Mouse (Mus musculus) hindbrain, embryonic 13.5 days (tissue): ENCODE results near the gene Arhgef28. TPM values are rescaled to one million over a fixed set of nuclear protein-coding genes. Genes with fewer than 3 reads are reported as not detected.

ENCODE experiments used
- ATAC-seq: fragments of 200-750 bp; cut with Nextera tagmentation; 2 replicates; pipeline ENCODE4 v1.8.0; 2017; ENCODE audit warnings: moderate TSS enrichment; ENCODE audit not compliant: low FRiP score
- H3K27ac ChIP-seq: fragments of 300-500 bp; sonication (generic); 2 replicates; pipeline ENCODE4 v1.5.1; 2015; ENCODE audit warnings: inconsistent platforms, mild to moderate bottlenecking, moderate library complexity
- H3K27me3 ChIP-seq: fragments of 300-500 bp; sonication (generic); 2 replicates; pipeline ENCODE4 v1.6.1; 2015; ENCODE audit warnings: mild to moderate bottlenecking, inconsistent platforms
- H3K36me3 ChIP-seq: fragments of 300-500 bp; sonication (generic); 2 replicates; pipeline ENCODE4 v1.6.1; 2015; ENCODE audit warnings: mild to moderate bottlenecking, inconsistent platforms
- H3K4me1 ChIP-seq: fragments of 300-500 bp; sonication (generic); replicated peaks from 2 replicates; pipeline ENCODE4 v1.6.1; 2015; ENCODE audit warnings: inconsistent platforms
- H3K4me2 ChIP-seq: fragments of 300-500 bp; sonication (generic); 2 replicates; pipeline ENCODE4 v1.6.1; 2015; ENCODE audit warnings: inconsistent platforms, mild to moderate bottlenecking, moderate library complexity
- H3K4me3 ChIP-seq: fragments of 300-500 bp; sonication (generic); 2 replicates; pipeline ENCODE4 v1.5.1; 2015; ENCODE audit warnings: mild to moderate bottlenecking, inconsistent platforms
- H3K9ac ChIP-seq: fragments of 300-500 bp; sonication (generic); 2 replicates; pipeline ENCODE4 v1.6.1; 2015; ENCODE audit warnings: mild to moderate bottlenecking, inconsistent platforms
- H3K9me3 ChIP-seq: fragments of 300-500 bp; sonication (generic); 2 replicates; pipeline ENCODE4 v1.6.1; 2016; ENCODE audit warnings: inconsistent platforms
- WGBS: fragments of 180-500 bp; shearing (Covaris S2); methylation state at CpG from one replicate; pipeline ENCODE4 v1.1.7; 2015; 5-methylcytosine and 5-hydroxymethylcytosine counted together
- polyA plus RNA-seq: library from polyadenylated mRNA; unstranded; fragments of >200 nt; fragmentation: Nextera tagmentation; extraction: Ambion mirVana; gene quantifications from 2 replicates; pipeline ENCODE4 v1.2.1, GENCODE M21; 2015

Gene Arhgef28
- polyA plus RNA-seq, 1 experiment from 2014 or later, result 15.9 TPM

DNA sequence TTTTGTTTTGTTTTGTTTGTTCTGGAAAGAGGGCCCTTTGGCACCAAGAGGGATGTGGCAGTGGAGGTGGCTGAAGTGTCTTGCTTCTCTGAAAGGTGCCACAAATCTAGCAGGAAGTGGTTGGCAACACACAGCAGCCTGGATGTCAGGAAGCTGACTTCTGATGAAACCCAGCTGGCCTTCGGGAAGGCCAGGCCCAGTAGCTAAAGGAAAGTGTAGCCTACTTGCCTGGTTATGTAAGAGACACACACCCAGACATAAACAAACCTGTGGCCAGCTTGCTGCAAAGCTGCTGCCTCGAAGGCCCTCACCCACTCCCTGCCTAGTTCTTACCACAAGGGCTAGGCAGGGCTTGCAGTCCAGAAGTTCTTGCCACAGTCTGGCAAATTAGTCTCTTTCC, 204.1 kb downstream of the Arhgef28 start:
- H3K36me3 ChIP-seq, result no peaks in the 10 kb centered on the region
- H3K4me2 ChIP-seq, result no peak overlapping the region
- H3K27me3 ChIP-seq, result no peaks in the 10 kb centered on the region
- H3K4me3 ChIP-seq, result no peak overlapping the region
- 78% methylated on average over 2 of the region's 2 CpGs for WGBS
- ATAC-seq, result no peak
- no peak overlapping the region for H3K27ac ChIP-seq
- H3K9ac ChIP-seq, result no peak overlapping the region
- H3K4me1 ChIP-seq, result peaks cover 14% of the 10 kb centered on the region
- H3K9me3 ChIP-seq, result no peaks in the 10 kb centered on the region

- Histone ChIP-seq H3K36me3 (no peaks in the 10 kb centered on the region), H3K27ac (no peak overlapping the region), H3K9ac (no peak overlapping the region), H3K4me3 (no peak overlapping the region), H3K4me1 (peaks cover 14% of the 10 kb centered on the region), H3K9me3 (no peaks in the 10 kb centered on the region), H3K4me2 (no peak overlapping the region), H3K27me3 (no peaks in the 10 kb centered on the region)
- 79% methylated on average over 11 of the region's 11 CpGs for WGBS
- no peak for ATAC-seq
Observed at GRCm38 (mm10) chr13:98001719-98002118, 204.5 kb downstream of the Arhgef28 start.

DNA sequence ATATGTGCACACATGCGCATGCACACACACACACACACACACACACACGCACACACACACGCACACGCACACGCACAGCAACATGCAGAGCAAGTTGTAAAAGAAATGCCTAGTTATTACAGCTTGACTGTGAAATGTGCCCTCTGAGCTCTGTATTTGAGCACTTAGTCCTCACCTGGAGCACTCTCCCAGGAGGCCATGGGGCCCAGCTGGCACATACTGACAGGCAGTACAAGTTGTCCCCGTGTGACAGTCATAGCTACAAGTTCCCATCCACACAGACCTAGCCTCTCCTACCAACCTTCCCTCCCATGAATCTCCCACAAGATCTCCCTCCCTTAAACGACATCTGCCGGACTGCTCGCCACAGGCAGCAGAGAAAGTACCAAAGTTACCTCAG, 205.4 kb downstream of the Arhgef28 start:
- Histone ChIP-seq H3K4me1 (peaks cover 14% of the 10 kb centered on the region), H3K27ac (no peak overlapping the region), H3K36me3 (no peaks in the 10 kb centered on the region), H3K4me3 (no peak overlapping the region), H3K27me3 (no peaks in the 10 kb centered on the region), H3K9ac (no peak overlapping the region), H3K9me3 (no peaks in the 10 kb centered on the region), H3K4me2 (no peak overlapping the region)
- 81% methylated on average over 9 of the region's 9 CpGs for WGBS
- no peak for ATAC-seq

DNA sequence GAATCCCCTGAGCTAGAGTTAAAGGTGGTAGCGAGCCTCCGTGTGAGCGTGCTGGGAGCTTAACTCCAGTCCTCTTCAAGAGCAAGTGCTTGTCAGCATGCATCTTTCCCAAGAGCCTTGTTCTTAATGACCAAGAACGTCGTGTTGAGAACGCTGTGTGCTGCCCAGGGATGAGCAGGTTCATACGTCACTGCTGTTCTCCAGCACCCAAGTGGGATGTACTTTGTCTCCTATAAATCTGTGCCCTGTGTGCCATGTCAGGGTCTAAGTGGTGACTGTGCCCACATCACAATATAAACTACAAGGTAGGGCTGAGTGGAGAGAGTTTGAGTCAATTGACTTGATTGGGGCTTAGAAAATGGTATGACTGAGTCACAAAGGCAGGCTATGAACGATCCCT, 207.1 kb downstream of the Arhgef28 start:
- no peak overlapping the region for H3K27ac ChIP-seq
- no peaks in the 10 kb centered on the region for H3K27me3 ChIP-seq
- H3K4me1 ChIP-seq, result peaks cover 14% of the 10 kb centered on the region
- H3K4me3 ChIP-seq, result no peak overlapping the region
- ATAC-seq, result no peak
- no peaks in the 10 kb centered on the region for H3K36me3 ChIP-seq
- no peak overlapping the region for H3K4me2 ChIP-seq
- no peaks in the 10 kb centered on the region for H3K9me3 ChIP-seq
- H3K9ac ChIP-seq, result no peak overlapping the region
- WGBS, result 59% methylated on average over 8 of the region's 8 CpGs

DNA sequence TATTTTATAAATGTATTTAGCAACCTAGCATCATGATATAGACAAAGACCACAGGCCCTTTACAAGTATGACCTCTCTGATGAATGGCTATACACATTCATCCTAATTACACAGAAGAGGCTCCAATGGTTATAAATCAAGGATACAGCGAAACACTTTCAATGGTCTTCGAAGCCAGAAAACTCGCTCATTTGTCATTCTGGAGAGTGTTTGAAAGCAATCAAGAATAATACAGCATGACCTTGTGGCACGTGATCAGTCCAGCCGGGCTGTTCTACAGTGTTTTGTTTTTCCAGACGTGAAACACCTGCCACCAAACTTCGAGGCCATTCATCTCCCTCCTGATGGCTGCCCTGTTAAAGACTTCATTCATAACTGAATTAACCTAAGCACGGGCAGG, 207.7 kb downstream of the Arhgef28 start:
- WGBS, result 26% methylated on average over 8 of the region's 8 CpGs
- peaks cover 14% of the 10 kb centered on the region for H3K4me1 ChIP-seq
- ATAC-seq, result no peak

DNA sequence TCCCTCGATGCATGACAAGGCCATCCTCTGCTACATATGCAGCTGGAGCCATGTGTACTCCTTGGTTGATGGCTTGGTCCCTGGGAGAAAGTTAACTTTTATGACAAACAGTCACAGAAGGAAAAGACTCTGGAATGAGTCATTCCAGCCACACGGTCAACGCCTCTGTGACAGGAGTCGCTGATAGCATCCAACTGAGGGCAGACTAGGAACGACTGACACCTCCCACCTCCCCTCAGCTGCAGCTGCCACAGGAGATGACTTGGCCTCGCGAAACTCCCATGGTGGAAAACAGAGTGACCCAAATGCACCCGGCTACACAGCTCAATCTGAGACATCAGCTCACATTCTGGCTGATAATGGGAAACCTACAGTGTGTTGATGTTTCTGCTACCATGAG, 215.3 kb downstream of the Arhgef28 start:
- Histone ChIP-seq H3K4me3 (no peak overlapping the region), H3K4me2 (no peak overlapping the region), H3K9me3 (no peaks in the 10 kb centered on the region), H3K27me3 (no peaks in the 10 kb centered on the region), H3K36me3 (no peaks in the 10 kb centered on the region), H3K27ac (no peak overlapping the region), H3K4me1 (no peaks in the 10 kb centered on the region), H3K9ac (no peak overlapping the region)
- WGBS, result 81% methylated on average over 8 of the region's 8 CpGs
- no peak for ATAC-seq

More for the DNA sequence above, 207.7 kb downstream of the Arhgef28 start:
- Histone ChIP-seq H3K4me3 (no peak overlapping the region), H3K9ac (no peak overlapping the region), H3K36me3 (no peaks in the 10 kb centered on the region), H3K9me3 (no peaks in the 10 kb centered on the region), H3K27me3 (no peaks in the 10 kb centered on the region), H3K27ac (no peak overlapping the region), H3K4me2 (no peak overlapping the region)

GRCm38 (mm10) chr13:97988796-97989195, 217.4 kb downstream of the Arhgef28 start:
- ATAC-seq, result no peak
- H3K4me3 ChIP-seq, result no peak overlapping the region
- H3K4me1 ChIP-seq, result no peaks in the 10 kb centered on the region
- 87% methylated on average over 6 of the region's 6 CpGs for WGBS
- H3K9ac ChIP-seq, result no peak overlapping the region
- no peaks in the 10 kb centered on the region for H3K36me3 ChIP-seq
- H3K27ac ChIP-seq, result no peak overlapping the region
- H3K27me3 ChIP-seq, result no peaks in the 10 kb centered on the region
- H3K4me2 ChIP-seq, result no peak overlapping the region
- no peaks in the 10 kb centered on the region for H3K9me3 ChIP-seq

GRCm38 (mm10) chr13:97986691-97987090, 219.5 kb downstream of the Arhgef28 start:
- Histone ChIP-seq H3K4me2 (no peak overlapping the region), H3K4me3 (no peak overlapping the region), H3K4me1 (peaks cover 3% of the 10 kb centered on the region), H3K9ac (no peak overlapping the region), H3K36me3 (no peaks in the 10 kb centered on the region), H3K27ac (no peak overlapping the region), H3K27me3 (no peaks in the 10 kb centered on the region), H3K9me3 (no peaks in the 10 kb centered on the region)
- ATAC-seq, result no peak
- WGBS, result 92% methylated on average over 6 of the region's 6 CpGs

GRCm38 (mm10) chr13:97977104-97977503, 229.1 kb downstream of the Arhgef28 start:
- ATAC-seq, result no peak
- H3K9ac ChIP-seq, result no peak overlapping the region
- H3K4me3 ChIP-seq, result no peak overlapping the region
- no peaks in the 10 kb centered on the region for H3K9me3 ChIP-seq
- no peak overlapping the region for H3K27ac ChIP-seq
- WGBS, result 87% methylated on average over 9 of the region's 9 CpGs
- no peak overlapping the region for H3K4me2 ChIP-seq
- no peaks in the 10 kb centered on the region for H3K27me3 ChIP-seq
- H3K4me1 ChIP-seq, result peaks cover 5% of the 10 kb centered on the region
- peaks cover 10% of the 10 kb centered on the region; the same call in 1 of the 2 replicates for H3K36me3 ChIP-seq

- Histone ChIP-seq H3K36me3 (peaks cover 10% of the 10 kb centered on the region; the same call in 1 of the 2 replicates), H3K4me3 (no peak overlapping the region), H3K9me3 (no peaks in the 10 kb centered on the region), H3K27me3 (no peaks in the 10 kb centered on the region), H3K9ac (no peak overlapping the region), H3K27ac (no peak overlapping the region), H3K4me1 (peaks cover 2% of the 10 kb centered on the region), H3K4me2 (no peak overlapping the region)
- no peak for ATAC-seq
- WGBS, result 94% methylated on average over 2 of the region's 2 CpGs
Observed at GRCm38 (mm10) chr13:97976642-97977041, 229.6 kb downstream of the Arhgef28 start.

DNA sequence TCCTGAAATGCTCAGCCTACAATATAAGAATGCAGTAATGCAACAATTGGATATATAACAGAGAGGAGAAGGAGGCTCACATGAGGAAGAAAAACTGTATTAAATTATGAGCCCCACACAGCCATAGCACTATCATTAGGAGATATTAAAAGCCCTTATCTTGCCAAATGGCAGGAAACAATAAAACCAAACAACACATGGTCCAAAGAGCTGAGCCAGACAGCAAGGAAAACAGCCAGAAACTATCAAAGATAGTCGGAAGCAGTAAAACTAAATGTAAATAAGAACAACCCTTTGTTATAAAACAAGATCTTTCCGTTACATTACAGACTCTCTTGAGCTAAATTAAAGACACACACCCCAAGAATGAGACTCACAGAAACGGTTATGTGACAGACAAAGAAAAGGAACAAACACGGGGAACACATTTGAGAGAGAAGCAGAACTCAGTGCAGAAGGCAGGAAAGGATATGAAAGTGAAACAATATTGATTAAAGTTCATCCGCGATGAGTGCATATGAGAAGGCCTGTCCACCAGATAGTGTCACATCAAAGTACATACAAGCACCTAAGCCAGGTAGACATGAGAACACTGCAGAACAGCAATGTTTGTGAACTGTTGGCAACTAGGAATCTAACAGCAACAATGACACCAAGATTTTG, 231.6 kb downstream of the Arhgef28 start:
- 91% methylated on average over 6 of the region's 6 CpGs for WGBS
- no peak for ATAC-seq
- no peak overlapping the region for H3K27ac ChIP-seq
- no peaks in the 10 kb centered on the region for H3K27me3 ChIP-seq
- H3K36me3 ChIP-seq, result peaks cover 10% of the 10 kb centered on the region; the same call in 1 of the 2 replicates
- no peak overlapping the region for H3K9ac ChIP-seq
- no peak overlapping the region for H3K4me2 ChIP-seq
- H3K9me3 ChIP-seq, result no peaks in the 10 kb centered on the region
- H3K4me3 ChIP-seq, result no peak overlapping the region
- H3K4me1 ChIP-seq, result no peaks in the 10 kb centered on the region

DNA sequence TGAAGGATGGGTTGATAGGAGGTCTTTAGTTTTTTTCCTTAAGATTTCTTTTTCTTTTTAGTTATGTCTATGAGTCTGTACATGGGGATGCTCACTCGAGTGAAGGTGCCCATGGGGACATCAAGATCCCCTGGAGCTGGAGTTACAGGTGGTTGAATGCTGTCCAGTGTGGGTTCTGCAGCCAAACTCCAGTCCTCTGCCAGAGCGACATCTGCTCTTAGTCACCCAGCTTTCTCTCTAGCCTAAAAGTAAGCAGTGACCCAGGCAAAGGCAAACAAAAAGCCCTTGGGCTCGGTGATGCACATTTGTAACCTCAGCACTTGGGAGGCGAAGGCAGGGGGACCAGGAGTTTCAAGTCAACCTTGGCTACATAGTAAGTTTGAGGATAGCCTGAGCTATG, 232.3 kb downstream of the Arhgef28 start:
- ATAC-seq, result no peak
- H3K4me3 ChIP-seq, result no peak overlapping the region

DNA sequence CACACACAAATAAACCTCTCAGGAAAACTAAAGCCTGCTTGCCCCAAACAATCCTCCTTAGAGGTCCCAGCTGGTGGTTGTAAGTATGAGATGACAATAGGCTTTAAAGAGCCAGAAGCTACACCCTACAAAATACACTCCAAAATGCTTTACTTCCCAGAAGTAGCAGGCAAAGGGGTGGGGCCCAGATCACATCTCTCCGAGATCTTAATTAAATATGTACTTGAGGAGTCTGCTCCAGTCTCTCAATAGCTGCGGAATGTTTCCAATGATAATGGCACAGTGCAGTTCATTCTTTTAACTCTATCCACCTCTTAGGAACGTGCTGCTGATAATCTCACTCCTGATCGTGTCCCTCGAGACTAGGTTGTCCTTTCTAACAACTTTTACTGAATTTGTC, 240.2 kb downstream of the Arhgef28 start:
- Histone ChIP-seq H3K4me2 (no peak overlapping the region), H3K9ac (no peak overlapping the region), H3K4me1 (no peaks in the 10 kb centered on the region), H3K9me3 (no peaks in the 10 kb centered on the region), H3K36me3 (peaks cover 6% of the 10 kb centered on the region; the same call in 1 of the 2 replicates), H3K27ac (no peak overlapping the region), H3K27me3 (no peaks in the 10 kb centered on the region), H3K4me3 (no peak overlapping the region)
- ATAC-seq, result no peak
- WGBS, result 74% methylated on average over 5 of the region's 5 CpGs

More for the DNA sequence above, 232.3 kb downstream of the Arhgef28 start:
- Histone ChIP-seq H3K4me1 (no peaks in the 10 kb centered on the region), H3K9me3 (no peaks in the 10 kb centered on the region), H3K27ac (no peak overlapping the region), H3K9ac (no peak overlapping the region), H3K27me3 (no peaks in the 10 kb centered on the region), H3K4me2 (no peak overlapping the region), H3K36me3 (peaks cover 10% of the 10 kb centered on the region; the same call in 1 of the 2 replicates)
- WGBS, result 76% methylated on average over 4 of the region's 4 CpGs
